Mouse (Mus musculus) R1 (cell line): Measurements from ENCODE around the gene Actn3.
A peak's percentile ranks its signal among the peaks of the same experiment; 100 is the strongest.
"Not testable (repeated sequence)": the region's sequence is repeated elsewhere in the genome, so short reads cannot be mapped to it uniquely, and the experiment has no call there.

Source experiments
- DNase-seq: peaks from one replicate; pipeline ENCODE4 v3.0.0-alpha.2; 2018; ENCODE audit warnings: low read depth, low spot score

The Actn3 gene

DNA sequence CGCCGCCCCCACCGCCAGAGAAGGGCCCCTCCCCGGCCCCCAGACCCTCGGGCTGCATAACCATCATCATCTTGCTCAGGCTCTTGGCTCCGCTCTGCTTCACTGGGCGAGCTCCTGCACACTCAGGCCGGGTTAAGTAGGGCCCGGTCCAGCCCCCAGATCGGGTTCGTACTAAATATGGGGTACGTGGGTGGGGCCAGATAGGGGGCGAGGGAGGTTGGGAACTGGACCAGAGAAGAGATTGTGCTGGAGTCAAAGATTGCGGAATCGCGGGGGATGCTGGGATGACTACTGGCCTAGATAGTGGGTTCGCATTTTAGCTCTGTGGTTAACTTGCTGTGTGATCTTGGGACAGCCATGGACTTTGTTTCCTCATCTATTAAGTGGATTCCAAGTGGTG, at the start of gene Actn3:
Gene Actn3 (minus strand): TSS at position 125 of the 400 bp plus-strand sequence.
- peak; percentile 51 for DNase-seq

- peak; percentile 85 for DNase-seq
Observed at GRCm38 (mm10) chr19:4925121-4925860, 47.6 kb upstream of the Actn3 start.

- DNase-seq = no peak
Observed at GRCm38 (mm10) chr19:4919652-4920051, 41.9 kb upstream of the Actn3 start.

DNA sequence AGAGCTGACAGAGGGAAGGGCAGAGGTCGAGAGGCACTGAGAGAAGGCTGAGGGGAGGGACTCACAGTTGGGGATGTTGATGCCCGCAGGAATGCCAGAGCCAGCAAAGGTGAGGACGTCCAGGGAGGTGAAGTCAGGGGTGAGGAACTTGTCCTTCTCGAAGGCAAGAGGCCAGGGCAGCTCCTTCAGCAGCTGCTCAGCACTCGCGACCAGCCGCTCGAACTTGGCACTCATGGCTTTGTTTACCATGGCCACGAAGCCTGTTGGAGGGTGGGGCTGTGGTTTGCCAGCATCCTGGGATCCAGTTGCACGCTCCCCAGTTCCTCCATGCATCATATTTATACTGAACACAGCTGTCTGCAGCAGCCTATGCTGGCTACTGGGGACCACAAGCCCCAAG, 39.1 kb upstream of the Actn3 start:
- no peak for DNase-seq

DNA sequence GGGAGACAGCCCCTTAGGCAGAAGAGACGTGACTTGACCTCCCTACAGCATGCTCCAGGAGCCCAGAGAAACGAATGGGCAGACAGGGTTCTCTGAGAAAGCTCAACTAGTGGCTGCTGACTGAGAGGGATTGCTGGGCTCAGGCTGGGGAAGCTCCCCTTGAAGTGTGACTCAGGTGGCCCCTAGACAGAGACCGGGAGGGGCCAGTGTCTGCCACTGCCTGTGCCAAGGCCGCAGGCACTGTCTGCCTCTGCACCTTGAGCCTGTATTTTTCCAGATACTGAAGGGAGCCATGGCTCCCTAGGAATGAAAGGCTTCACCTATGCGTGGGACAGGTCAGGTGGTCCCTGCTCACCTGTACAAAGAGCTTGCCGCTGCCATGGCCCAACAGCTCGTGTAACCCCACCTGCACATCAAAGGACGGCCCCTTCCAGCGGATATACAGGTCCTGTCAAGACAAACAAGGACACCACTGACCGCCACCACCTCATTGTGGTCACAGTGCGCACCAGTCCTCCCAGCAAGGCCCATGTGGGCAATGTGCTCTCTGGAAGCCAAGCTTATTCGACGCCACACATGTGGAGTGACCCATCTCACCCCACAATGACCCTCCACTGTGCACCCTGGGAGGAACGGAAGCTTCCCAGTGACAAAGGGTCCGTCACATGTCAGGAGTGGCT, 38.4 kb upstream of the Actn3 start:
- no peak for DNase-seq

- no peak for DNase-seq
Observed at GRCm38 (mm10) chr19:4909376-4909775, 31.7 kb upstream of the Actn3 start.

- DNase-seq = peak; percentile 80
Observed at GRCm38 (mm10) chr19:4908107-4908506, 30.4 kb upstream of the Actn3 start.

DNA sequence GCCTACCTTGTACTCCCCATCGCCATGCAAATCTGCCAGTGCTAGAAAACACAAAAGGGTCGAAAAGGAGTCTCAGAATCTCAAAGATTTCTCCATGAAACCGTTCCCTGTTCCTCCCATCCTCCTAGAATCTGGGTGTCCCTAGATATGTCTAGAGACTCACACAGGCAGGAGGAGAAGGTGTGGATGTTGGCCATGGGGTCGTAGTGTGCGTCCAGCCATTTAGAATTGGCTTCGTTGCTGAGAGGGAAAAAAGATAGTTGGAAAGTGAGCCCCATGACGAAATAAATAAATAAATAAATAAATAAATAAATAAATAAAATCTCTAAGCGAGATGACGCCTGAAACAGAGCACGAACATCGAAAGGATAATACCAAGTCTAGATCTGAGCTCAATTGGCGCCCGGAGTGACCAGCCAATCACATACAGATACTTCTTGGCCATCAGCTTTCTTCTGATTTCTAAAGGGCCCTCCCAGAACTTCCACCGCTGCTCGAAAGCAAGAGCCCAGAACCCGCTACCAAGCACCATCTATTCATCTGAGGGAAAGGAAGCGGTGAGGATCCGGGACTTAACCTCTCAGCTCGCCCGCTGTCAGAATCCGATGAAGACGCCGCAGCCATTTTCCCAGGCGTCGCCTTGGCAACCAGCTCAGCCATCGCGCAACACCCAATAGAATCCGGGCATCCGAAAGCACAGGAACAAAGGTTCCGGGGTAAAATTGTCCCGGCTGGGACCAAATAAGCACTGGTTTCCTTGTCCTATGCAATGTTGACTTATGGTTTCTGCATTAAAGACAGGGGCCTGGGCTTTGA, 28.5 kb upstream of the Actn3 start, which contains the start of gene Bbs1:
Gene Bbs1 (minus strand): TSS at position 650 of the 816 bp plus-strand sequence.
- DNase-seq = peak; percentile 86

GRCm38 (mm10) chr19:4899888-4900287, 22.2 kb upstream of the Actn3 start:
- DNase-seq = no peak

- peak; percentile 37 for DNase-seq
Observed at GRCm38 (mm10) chr19:4898972-4899371, 21.3 kb upstream of the Actn3 start.

GRCm38 (mm10) chr19:4896780-4897520, 19.2 kb upstream of the Actn3 start:
- DNase-seq = peak; percentile 97

GRCm38 (mm10) chr19:4891798-4892197, 14.1 kb upstream of the Actn3 start:
- DNase-seq = no peak

- DNase-seq = no peak
Observed at GRCm38 (mm10) chr19:4889791-4890190, 12.1 kb upstream of the Actn3 start.

DNA sequence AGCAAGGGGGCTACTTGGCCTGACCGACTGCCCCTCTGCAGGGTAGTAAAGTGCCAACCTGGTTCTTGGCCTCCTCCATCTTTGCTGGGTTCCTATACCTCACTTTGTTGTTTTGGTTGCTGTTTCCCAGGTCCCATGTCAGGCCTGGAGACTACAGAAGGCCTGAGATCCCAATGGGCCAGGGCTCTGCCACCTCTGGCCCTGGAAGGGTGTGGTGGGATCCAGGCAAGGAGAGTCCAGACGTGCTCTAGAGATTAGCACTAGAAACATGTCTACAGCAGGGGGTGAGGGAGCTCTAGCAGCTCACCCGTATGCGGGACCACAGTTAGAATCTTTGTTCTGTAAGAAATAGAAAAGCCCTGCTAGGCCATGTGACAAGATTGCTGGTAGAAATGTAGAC, 6.3 kb upstream of the Actn3 start:
- DNase-seq = no peak

GRCm38 (mm10) chr19:4879324-4879703, 1.6 kb upstream of the Actn3 start:
- no peak for DNase-seq

DNA sequence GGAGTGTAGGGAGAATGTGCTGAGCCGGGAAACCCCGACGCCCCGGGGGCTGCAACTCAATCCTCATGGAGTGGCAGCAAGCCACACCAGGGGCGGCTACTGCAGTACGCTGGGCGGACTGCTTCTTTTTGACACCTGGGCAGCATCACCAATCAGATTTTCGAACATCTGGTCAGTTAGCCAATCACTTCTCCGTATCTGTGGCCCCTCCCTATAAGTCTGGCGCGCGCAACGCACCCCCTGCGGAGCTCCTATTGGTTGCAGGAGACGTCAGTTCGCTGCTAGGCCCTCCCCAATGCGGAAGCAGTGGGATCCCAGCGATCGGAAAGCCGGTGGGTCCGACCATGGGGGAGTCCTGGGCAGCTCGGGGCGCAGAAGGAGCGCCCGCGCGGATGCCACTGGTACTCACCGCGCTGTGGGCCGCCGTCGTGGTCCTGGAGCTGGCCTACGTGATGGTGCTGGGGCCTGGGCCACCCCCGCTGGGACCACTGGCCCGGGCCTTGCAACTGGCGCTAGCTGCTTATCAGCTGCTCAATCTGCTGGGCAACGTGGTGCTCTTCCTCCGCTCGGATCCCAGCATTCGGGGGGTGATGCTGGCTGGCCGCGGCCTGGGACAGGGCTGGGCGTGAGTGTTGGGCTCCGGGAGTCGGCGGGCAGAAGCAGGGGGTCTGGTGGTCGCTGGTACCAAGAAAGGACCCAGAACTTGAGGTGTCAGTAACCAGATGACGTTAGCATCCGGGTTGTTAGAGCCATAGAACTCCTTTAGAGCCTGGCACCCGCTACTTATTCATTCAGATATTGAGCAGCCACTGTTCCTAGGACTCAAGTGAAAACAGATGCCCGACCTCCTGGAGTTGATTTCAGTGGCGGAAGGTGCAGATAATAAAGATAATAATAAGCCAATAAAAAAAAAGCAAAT, 955 bp upstream of the Actn3 start, which contains the start of gene Zdhhc24:
Gene Zdhhc24 (plus strand): TSS at position 264 of the 919 bp plus-strand sequence.
- DNase-seq = peak; percentile 98

DNA sequence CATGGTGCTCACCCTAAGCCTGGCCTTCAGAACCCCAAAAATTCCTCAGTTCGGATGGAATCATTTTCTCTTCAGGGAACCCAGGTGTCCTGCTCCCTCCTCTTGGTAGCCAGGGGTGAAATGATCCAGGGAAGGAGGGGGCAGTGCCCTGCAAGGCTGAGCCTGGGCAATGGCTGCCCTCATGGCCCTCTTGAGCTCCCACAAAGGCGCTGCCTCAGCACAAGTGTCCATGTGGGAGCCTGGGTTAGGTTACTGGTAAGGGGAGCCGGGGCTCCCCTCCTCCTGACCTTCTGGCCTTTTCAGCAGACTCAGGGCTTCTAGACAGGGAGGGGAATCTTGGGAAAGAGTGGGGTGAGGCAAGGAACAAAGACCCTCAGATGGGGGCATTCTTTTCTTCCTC, 954 bp downstream of the Actn3 start:
- DNase-seq = no peak

- no peak for DNase-seq
Observed at GRCm38 (mm10) chr19:4876241-4876640, 1.5 kb downstream of the Actn3 start.

- not testable (repeated sequence) for DNase-seq
Observed at GRCm38 (mm10) chr19:4874613-4875012, 3.1 kb downstream of the Actn3 start.

DNA sequence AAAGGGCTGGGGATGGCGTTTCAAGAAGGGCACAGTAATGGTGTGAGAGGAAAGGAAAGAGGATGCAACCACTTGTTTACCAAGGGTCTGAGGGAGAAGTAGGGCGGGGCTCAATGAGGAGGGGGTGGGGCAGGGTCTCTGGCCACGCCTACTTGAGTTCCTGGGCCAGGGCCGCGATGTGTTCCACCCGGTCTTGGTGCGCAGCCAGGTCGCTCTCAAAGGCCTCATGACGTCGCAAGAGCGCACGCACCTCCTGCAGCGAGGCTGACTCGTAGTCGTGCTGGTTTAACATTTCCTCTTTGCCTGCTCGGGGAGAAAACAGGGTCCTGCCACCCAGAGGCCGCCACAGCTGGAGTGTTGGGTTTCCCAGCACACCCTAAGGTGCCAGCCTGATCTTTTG, 12.6 kb downstream of the Actn3 start:
- DNase-seq = peak; percentile 90
